In the genomic region with DNA sequence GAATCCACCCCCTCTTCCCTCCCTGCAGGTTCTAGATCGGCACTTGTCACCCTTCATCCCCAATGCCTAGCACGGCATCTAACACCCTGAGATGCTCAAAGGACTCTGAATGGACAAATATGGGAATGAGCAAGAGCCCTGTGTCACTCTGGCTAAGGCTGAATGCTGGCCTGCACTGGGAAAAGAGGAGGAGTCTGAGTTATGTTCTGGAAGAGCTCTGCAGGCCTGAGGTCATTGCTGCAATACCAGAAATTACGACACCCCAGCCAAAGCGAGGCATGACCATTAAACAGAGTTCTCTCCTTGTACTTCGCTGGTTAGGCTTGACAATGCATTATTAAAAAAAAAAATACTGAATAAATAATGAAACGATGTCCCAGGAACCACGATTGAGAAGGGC, we compare ENCODE assay signal across 8 mouse cellular contexts.
DNase-seq lines count a peak whose midpoint lies in the region; ATAC-seq and TF ChIP-seq lines count a peak whose summit lies in the region.

No protein-coding gene starts in this region.

- DNase-seq in liver, adult 2 months (ENCODE audit: extremely low read depth, low read depth, low spot score): peak; percentile 96
- DNase-seq in liver, embryonic 11.5 days (ENCODE audit: low spot score): no peak
- DNase-seq in heart, postnatal 0 days (ENCODE audit: low spot score): peak; percentile 51
- peak; percentile 67 for DNase-seq in liver, postnatal 0 days
- no peak for DNase-seq in stomach, postnatal 0 days (ENCODE audit: low spot score)
- DNase-seq in urinary bladder, postnatal 4 days (ENCODE audit: low spot score in 2 of 2): no peak
- no peak for DNase-seq in thymus, adult 18-20 months

- no peak overlapping the region for H3K4me2 ChIP-seq in liver, embryonic 11.5 days
- H3K4me2 ChIP-seq in heart, postnatal 0 days (ENCODE audit: low read depth, low read length): no peak overlapping the region
- H3K4me2 ChIP-seq in liver, postnatal 0 days (ENCODE audit: low read depth, low read length): no peak overlapping the region; the same call in 1 of the 2 replicates
- H3K4me2 ChIP-seq in stomach, postnatal 0 days (replicated peaks; ENCODE audit: low read depth): no peak overlapping the region
- no peak overlapping the region for H3K4me2 ChIP-seq in midbrain, embryonic 13.5 days (replicated peaks)

- peak overlapping the region; percentile 89 for H3K27ac ChIP-seq in liver, adult 2 months (replicated peaks; ENCODE audit: insufficient read depth, low read depth, low read length)
- H3K27ac ChIP-seq in liver, embryonic 11.5 days (ENCODE audit: low read depth, low read length): no peak overlapping the region
- peak overlapping the region; percentile 30; the same call in 1 of the 2 replicates for H3K27ac ChIP-seq in heart, postnatal 0 days (ENCODE audit: low read depth)
- peak overlapping the region; percentile 59 for H3K27ac ChIP-seq in liver, postnatal 0 days (ENCODE audit: low read depth)
- H3K27ac ChIP-seq in stomach, postnatal 0 days (replicated peaks): peak overlapping the region; percentile 90
- H3K27ac ChIP-seq in midbrain, embryonic 13.5 days: no peak overlapping the region

- no peak overlapping the region for H3K9ac ChIP-seq in liver, adult 2 months (ENCODE audit: low read depth, low read length)
- no peak overlapping the region for H3K9ac ChIP-seq in liver, embryonic 11.5 days (ENCODE audit: low read depth, low read length)
- no peak overlapping the region for H3K9ac ChIP-seq in heart, postnatal 0 days (replicated peaks; ENCODE audit: low read depth, low read length)
- H3K9ac ChIP-seq in liver, postnatal 0 days (replicated peaks): no peak overlapping the region
- H3K9ac ChIP-seq in stomach, postnatal 0 days (ENCODE audit: low read length): no peak overlapping the region
- no peak overlapping the region for H3K9ac ChIP-seq in midbrain, embryonic 13.5 days (replicated peaks)

- peaks cover 15% of the 10 kb centered on the region for H3K4me1 ChIP-seq in liver, adult 2 months (ENCODE audit: control insufficient read depth, insufficient read depth, low read length)
- no peaks in the 10 kb centered on the region for H3K4me1 ChIP-seq in liver, embryonic 11.5 days (replicated peaks; ENCODE audit: control insufficient read depth, insufficient read depth, low read length)
- no peaks in the 10 kb centered on the region for H3K4me1 ChIP-seq in heart, postnatal 0 days (ENCODE audit: control insufficient read depth, insufficient read depth)
- peaks cover 18% of the 10 kb centered on the region for H3K4me1 ChIP-seq in liver, postnatal 0 days (ENCODE audit: insufficient read depth)
- H3K4me1 ChIP-seq in stomach, postnatal 0 days (replicated peaks; ENCODE audit: control insufficient read depth, insufficient read depth): no peaks in the 10 kb centered on the region; the same call in 1 of the 2 replicates
- H3K4me1 ChIP-seq in midbrain, embryonic 13.5 days (replicated peaks): no peaks in the 10 kb centered on the region

- no peaks in the 10 kb centered on the region for H3K27me3 ChIP-seq in liver, adult 2 months (ENCODE audit: control insufficient read depth, insufficient read depth, low read length)
- H3K27me3 ChIP-seq in liver, embryonic 11.5 days (replicated peaks; ENCODE audit: control insufficient read depth, insufficient read depth, low read length): no peaks in the 10 kb centered on the region
- H3K27me3 ChIP-seq in heart, postnatal 0 days (ENCODE audit: control insufficient read depth, insufficient read depth, low read length): no peaks in the 10 kb centered on the region
- H3K27me3 ChIP-seq in liver, postnatal 0 days (ENCODE audit: insufficient read depth, low read length): no peaks in the 10 kb centered on the region
- no peaks in the 10 kb centered on the region for H3K27me3 ChIP-seq in stomach, postnatal 0 days (ENCODE audit: control insufficient read depth, insufficient read depth, low read length)
- no peaks in the 10 kb centered on the region for H3K27me3 ChIP-seq in midbrain, embryonic 13.5 days

- TF ChIP-seq CTCF in liver, adult 2 months (IDR thresholded peaks at IDR 0.05; ENCODE audit: low read depth, low read length): no peak
- no peak for TF ChIP-seq CTCF in heart, postnatal 0 days (IDR thresholded peaks at IDR 0.05; ENCODE audit: low read depth)
- no peak for TF ChIP-seq CTCF in liver, postnatal 0 days (IDR thresholded peaks at IDR 0.05; ENCODE audit: low read depth)
- 0 out of 2 replicates have a peak, but pooled peaks have one; percentile 4 for TF ChIP-seq CTCF in stomach, postnatal 0 days (IDR thresholded peaks at IDR 0.05; ENCODE audit: low read depth)

- H3K9me3 ChIP-seq in liver, embryonic 11.5 days (ENCODE audit: control insufficient read depth, low read length): no peaks in the 10 kb centered on the region
- no peaks in the 10 kb centered on the region for H3K9me3 ChIP-seq in heart, postnatal 0 days (replicated peaks; ENCODE audit: control insufficient read depth, low read length)
- H3K9me3 ChIP-seq in liver, postnatal 0 days (ENCODE audit: low read length): no peaks in the 10 kb centered on the region
- no peaks in the 10 kb centered on the region for H3K9me3 ChIP-seq in stomach, postnatal 0 days (ENCODE audit: control insufficient read depth, low read length)
- no peaks in the 10 kb centered on the region for H3K9me3 ChIP-seq in midbrain, embryonic 13.5 days

- TF ChIP-seq EP300 in heart, postnatal 0 days (IDR thresholded peaks at IDR 0.05; ENCODE audit: low read depth): no peak
- TF ChIP-seq EP300 in liver, postnatal 0 days (IDR thresholded peaks at IDR 0.05; ENCODE audit: low read depth): no peak
- no peak for TF ChIP-seq EP300 in stomach, postnatal 0 days (optimal IDR thresholded peaks at IDR 0.05)

- no peaks in the 10 kb centered on the region for H3K36me3 ChIP-seq in liver, adult 2 months (ENCODE audit: control insufficient read depth, insufficient read depth, low read length)
- no peaks in the 10 kb centered on the region for H3K36me3 ChIP-seq in liver, embryonic 11.5 days (ENCODE audit: control insufficient read depth, insufficient read depth, low read length)
- H3K36me3 ChIP-seq in heart, postnatal 0 days (replicated peaks; ENCODE audit: control insufficient read depth, insufficient read depth, low read length): no peaks in the 10 kb centered on the region
- H3K36me3 ChIP-seq in liver, postnatal 0 days (replicated peaks; ENCODE audit: insufficient read depth, low read length): no peaks in the 10 kb centered on the region
- H3K36me3 ChIP-seq in stomach, postnatal 0 days (ENCODE audit: control insufficient read depth, insufficient read depth, low read length): no peaks in the 10 kb centered on the region
- H3K36me3 ChIP-seq in midbrain, embryonic 13.5 days: no peaks in the 10 kb centered on the region

- TF ChIP-seq POLR2A in liver, adult 2 months (IDR thresholded peaks at IDR 0.05; ENCODE audit: extremely low read depth, insufficient read depth, low read length): no peak

- H3K79me2 ChIP-seq in liver, adult 2 months (ENCODE audit: control insufficient read depth, insufficient read depth, low read length): no peaks in the 10 kb centered on the region

- 12% methylated on average over 7 of the region's 7 CpGs for WGBS in liver, adult 2 months
- WGBS in liver, embryonic 11.5 days: 75% methylated on average over 7 of the region's 7 CpGs
- 63% methylated on average over 7 of the region's 7 CpGs for WGBS in heart, postnatal 0 days
- 50% methylated on average over 7 of the region's 7 CpGs for WGBS in liver, postnatal 0 days (ENCODE audit: insufficient replicate concordance)
- 41% methylated on average over 7 of the region's 7 CpGs for WGBS in stomach, postnatal 0 days
- WGBS in midbrain, embryonic 13.5 days: 87% methylated on average over 7 of the region's 7 CpGs

- ATAC-seq in liver, embryonic 11.5 days (replicated peaks; ENCODE audit: low FRiP score): no peak
- ATAC-seq in heart, postnatal 0 days (ENCODE audit: insufficient read depth, low read depth): peak; percentile 57
- peak; percentile 93 for ATAC-seq in liver, postnatal 0 days
- peak; percentile 85 for ATAC-seq in stomach, postnatal 0 days (ENCODE audit: low FRiP score, low TSS enrichment)
- ATAC-seq in midbrain, embryonic 13.5 days: no peak

- H3K4me3 ChIP-seq in liver, adult 2 months (ENCODE audit: insufficient read depth, low read depth, low read length): no peak overlapping the region
- H3K4me3 ChIP-seq in liver, embryonic 11.5 days (ENCODE audit: low read depth, low read length): no peak overlapping the region
- no peak overlapping the region for H3K4me3 ChIP-seq in heart, postnatal 0 days (ENCODE audit: low read depth, low read length)
- no peak overlapping the region for H3K4me3 ChIP-seq in liver, postnatal 0 days (ENCODE audit: low read depth, low read length)
- no peak overlapping the region for H3K4me3 ChIP-seq in stomach, postnatal 0 days (ENCODE audit: low read depth, low read length)
- H3K4me3 ChIP-seq in midbrain, embryonic 13.5 days (replicated peaks): no peak overlapping the region

Comparison
In these comparisons a context has a peak if more than half of its experiments do, and no peak if none do; other contexts are left out.
1. DNase-seq: peak in liver, adult 2 months (single experiment), heart, postnatal 0 days (single experiment) and liver, postnatal 0 days (single experiment); none in liver, embryonic 11.5 days (single experiment), stomach, postnatal 0 days (single experiment), urinary bladder, postnatal 4 days (0 of 2) and thymus, adult 18-20 months (0 of 2).
2. H3K27ac ChIP-seq: peak in liver, adult 2 months (single experiment), heart, postnatal 0 days (single experiment), liver, postnatal 0 days (single experiment) and stomach, postnatal 0 days (single experiment); none in liver, embryonic 11.5 days (single experiment) and midbrain, embryonic 13.5 days (single experiment).
3. ATAC-seq: peak in heart, postnatal 0 days (single experiment), liver, postnatal 0 days (single experiment) and stomach, postnatal 0 days (single experiment); none in liver, embryonic 11.5 days (single experiment) and midbrain, embryonic 13.5 days (single experiment).